Mouse (Mus musculus) forebrain, embryonic 13.5 days (tissue): ENCODE data around the gene T. TPM values are rescaled to one million over a fixed set of nuclear protein-coding genes. Genes with fewer than 3 reads are reported as not detected.
A peak's percentile ranks its signal among the peaks of the same experiment; 100 is the strongest.

Experiments used
- ATAC-seq: fragments of 200-750 bp; cut with Nextera tagmentation; 2 replicates; pipeline ENCODE4 v1.8.0; 2017
- H3K27ac ChIP-seq: fragments of 300-500 bp; sonication (generic); 2 replicates; pipeline ENCODE4 v1.5.1; 2015; ENCODE audit warnings: inconsistent platforms, mild to moderate bottlenecking, moderate library complexity
- H3K27me3 ChIP-seq: fragments of 300-500 bp; sonication (generic); 2 replicates; pipeline ENCODE4 v1.6.1; 2015; ENCODE audit warnings: mild to moderate bottlenecking, inconsistent platforms
- H3K36me3 ChIP-seq: fragments of 300-500 bp; sonication (generic); 2 replicates; pipeline ENCODE4 v1.6.1; 2015; ENCODE audit warnings: mild to moderate bottlenecking, inconsistent platforms; ENCODE audit not compliant: poor library complexity, severe bottlenecking
- H3K4me1 ChIP-seq: fragments of 300-500 bp; sonication (generic); 2 replicates; pipeline ENCODE4 v1.6.1; 2015; ENCODE audit warnings: inconsistent platforms
- H3K4me2 ChIP-seq: fragments of 300-500 bp; sonication (generic); 2 replicates; pipeline ENCODE4 v1.6.1; 2015; ENCODE audit warnings: inconsistent platforms, mild to moderate bottlenecking, moderate library complexity
- H3K4me3 ChIP-seq: fragments of 300-500 bp; sonication (generic); 2 replicates; pipeline ENCODE4 v1.5.1; 2015; ENCODE audit warnings: mild to moderate bottlenecking, inconsistent platforms
- H3K9ac ChIP-seq: fragments of 300-500 bp; sonication (generic); 2 replicates; pipeline ENCODE4 v1.6.1; 2015; ENCODE audit warnings: mild to moderate bottlenecking, inconsistent platforms
- H3K9me3 ChIP-seq: fragments of 300-500 bp; sonication (generic); replicated peaks from 2 replicates; pipeline ENCODE4 v1.6.1; 2016; ENCODE audit warnings: inconsistent platforms
- WGBS: fragments of 180-500 bp; shearing (Covaris S2); methylation state at CpG from one replicate; pipeline ENCODE4 v1.1.7; 2015; 5-methylcytosine and 5-hydroxymethylcytosine counted together
- polyA plus RNA-seq: library from polyadenylated mRNA; unstranded; fragments of >200 nt; fragmentation: Nextera tagmentation; extraction: Ambion mirVana; gene quantifications from 2 replicates; pipeline ENCODE4 v1.2.1, GENCODE M21; 2015

The T gene
- polyA plus RNA-seq, 1 experiment from 2014 or later = 0.70 TPM

DNA sequence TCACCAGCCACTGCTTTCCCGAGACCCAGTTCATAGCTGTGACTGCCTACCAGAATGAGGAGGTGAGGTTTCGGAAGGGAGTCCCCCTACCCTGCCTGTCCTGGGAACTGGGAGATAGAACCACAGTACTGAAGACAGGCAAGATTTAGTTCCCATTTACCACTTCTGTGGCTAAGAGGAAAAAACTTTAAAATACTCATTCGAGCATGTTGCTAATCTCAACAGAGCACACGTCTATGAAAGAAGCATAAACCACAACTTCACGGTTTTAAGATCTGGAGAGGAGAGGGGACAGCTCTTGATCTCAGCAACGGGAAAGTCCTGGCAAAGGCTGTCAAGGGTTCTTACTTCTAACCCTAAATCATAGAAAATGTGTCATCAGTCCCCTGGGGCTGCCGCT is 2.0 kb downstream of the T start:
- 13% methylated on average over 7 of the region's 7 CpGs for WGBS
- H3K27ac ChIP-seq = no peak overlapping the region
- H3K27me3 ChIP-seq = peaks cover 95% of the 10 kb centered on the region
- no peaks in the 10 kb centered on the region for H3K36me3 ChIP-seq
- no peak overlapping the region for H3K4me2 ChIP-seq
- H3K9me3 ChIP-seq = no peaks in the 10 kb centered on the region
- peaks cover 7% of the 10 kb centered on the region; the same call in 1 of the 2 replicates for H3K4me1 ChIP-seq
- no peak overlapping the region for H3K9ac ChIP-seq
- no peak overlapping the region for H3K4me3 ChIP-seq
- no peak for ATAC-seq

- H3K36me3 ChIP-seq = no peaks in the 10 kb centered on the region
- no peak overlapping the region for H3K4me3 ChIP-seq
- no peak overlapping the region for H3K27ac ChIP-seq
- ATAC-seq = no peak
- no peaks in the 10 kb centered on the region for H3K4me1 ChIP-seq
- no peak overlapping the region for H3K9ac ChIP-seq
- peaks cover 17% of the 10 kb centered on the region for H3K27me3 ChIP-seq
- H3K4me2 ChIP-seq = no peak overlapping the region
- WGBS = 62% methylated on average over 3 of the region's 3 CpGs
- H3K9me3 ChIP-seq = no peaks in the 10 kb centered on the region
These were observed 9.8 kb downstream of the T start for GRCm38 (mm10) chr17:8444062-8444461.

GRCm38 (mm10) chr17:8447676-8448192 is 13.5 kb downstream of the T start:
- no peaks in the 10 kb centered on the region for H3K36me3 ChIP-seq
- no peaks in the 10 kb centered on the region for H3K4me1 ChIP-seq
- H3K4me2 ChIP-seq = no peak overlapping the region
- H3K27me3 ChIP-seq = no peaks in the 10 kb centered on the region
- H3K9ac ChIP-seq = no peak overlapping the region
- no peaks in the 10 kb centered on the region for H3K9me3 ChIP-seq
- ATAC-seq = no peak
- 55% methylated on average over 9 of the region's 9 CpGs for WGBS
- no peak overlapping the region for H3K27ac ChIP-seq
- no peak overlapping the region for H3K4me3 ChIP-seq

DNA sequence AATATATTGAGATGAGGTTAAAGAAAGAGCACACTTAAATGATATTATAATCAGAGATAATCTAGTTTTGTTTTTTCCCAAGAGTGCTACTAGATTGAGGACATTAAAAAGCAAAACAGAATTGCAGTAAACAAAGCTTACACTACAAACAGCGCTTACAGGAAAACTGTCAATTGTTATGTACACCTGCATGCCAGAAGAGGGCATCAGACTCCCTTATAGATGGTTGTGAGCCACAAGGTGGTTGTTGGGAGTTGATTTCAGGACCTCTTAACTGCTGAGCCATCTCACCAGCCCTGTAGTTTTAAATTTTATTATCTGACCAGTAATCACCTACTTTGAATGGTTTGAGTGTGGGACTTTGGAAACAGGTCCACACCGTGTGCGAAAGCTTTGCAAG is 14.1 kb downstream of the T start:
- Histone ChIP-seq H3K27me3 (no peaks in the 10 kb centered on the region), H3K4me2 (no peak overlapping the region), H3K9me3 (no peaks in the 10 kb centered on the region), H3K36me3 (no peaks in the 10 kb centered on the region), H3K4me1 (no peaks in the 10 kb centered on the region), H3K27ac (no peak overlapping the region), H3K4me3 (no peak overlapping the region), H3K9ac (no peak overlapping the region)
- no peak for ATAC-seq
- WGBS = 74% methylated on average over 3 of the region's 3 CpGs

DNA sequence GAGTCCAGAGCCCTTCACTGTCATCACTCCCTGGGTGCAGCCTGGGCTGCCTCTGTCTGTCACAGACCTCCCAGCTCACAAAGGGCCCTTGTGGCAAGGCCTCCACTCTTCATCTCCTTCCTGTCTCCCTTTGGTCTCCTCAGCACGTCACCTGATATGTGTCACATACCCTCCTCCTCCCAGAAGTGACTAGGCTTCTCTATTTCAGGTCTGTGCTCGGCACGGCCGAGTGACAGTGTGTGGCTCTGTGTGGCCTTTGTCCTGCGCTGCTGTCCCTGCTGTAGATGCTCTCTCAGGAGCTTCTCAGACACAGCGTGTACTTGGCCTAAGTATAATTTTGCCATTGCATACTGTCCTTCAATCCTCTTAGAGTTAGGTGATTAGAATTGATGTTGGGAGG is 21.0 kb downstream of the T start:
- H3K36me3 ChIP-seq = no peaks in the 10 kb centered on the region
- peaks cover 9% of the 10 kb centered on the region; the same call in 1 of the 2 replicates for H3K4me1 ChIP-seq
- H3K9ac ChIP-seq = no peak overlapping the region
- WGBS = 73% methylated on average over 6 of the region's 6 CpGs
- no peaks in the 10 kb centered on the region for H3K9me3 ChIP-seq
- H3K27me3 ChIP-seq = no peaks in the 10 kb centered on the region
- H3K4me2 ChIP-seq = no peak overlapping the region
- no peak overlapping the region for H3K27ac ChIP-seq
- no peak for ATAC-seq
- no peak overlapping the region for H3K4me3 ChIP-seq

GRCm38 (mm10) chr17:8455601-8456000 is 21.4 kb downstream of the T start:
- H3K9me3 ChIP-seq = no peaks in the 10 kb centered on the region
- H3K36me3 ChIP-seq = no peaks in the 10 kb centered on the region
- WGBS = 70% methylated on average over 7 of the region's 7 CpGs
- no peak overlapping the region for H3K9ac ChIP-seq
- no peak overlapping the region for H3K4me2 ChIP-seq
- ATAC-seq = no peak
- no peaks in the 10 kb centered on the region for H3K27me3 ChIP-seq
- H3K4me3 ChIP-seq = no peak overlapping the region
- H3K4me1 ChIP-seq = peaks cover 9% of the 10 kb centered on the region; the same call in 1 of the 2 replicates
- H3K27ac ChIP-seq = no peak overlapping the region

DNA sequence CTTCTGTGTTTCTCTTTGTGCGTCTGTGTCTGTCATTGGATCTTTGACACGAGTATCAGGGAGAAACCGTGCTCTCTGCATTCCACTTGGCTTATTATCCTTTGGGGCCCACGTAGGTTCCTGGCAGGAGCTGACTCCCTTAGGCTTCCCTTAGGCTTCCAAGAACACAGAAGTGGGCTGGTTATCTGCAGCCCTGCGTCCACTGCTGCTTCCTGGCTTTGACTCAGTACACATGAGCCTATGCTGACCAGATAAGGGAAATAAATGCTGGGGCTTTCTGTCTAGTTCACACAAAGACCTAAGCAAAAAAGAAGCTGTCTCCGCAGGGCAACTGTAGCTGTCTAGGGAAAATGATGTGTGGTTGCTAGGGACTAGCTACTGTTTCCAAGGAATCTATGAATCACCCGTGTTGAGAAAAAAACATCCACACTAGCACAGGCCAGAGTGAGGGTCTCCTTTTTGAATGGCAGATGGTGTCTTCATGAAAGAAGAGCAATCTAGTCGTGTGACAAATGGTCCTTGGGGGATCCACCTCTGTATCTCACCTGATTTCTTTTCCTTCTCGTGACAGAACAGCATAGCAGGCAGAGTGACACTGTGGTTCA is 22.7 kb downstream of the T start:
- H3K27me3 ChIP-seq = 0 out of 2 replicates have a peak, but pooled peaks cover 3% of the 10 kb centered on the region
- H3K36me3 ChIP-seq = no peaks in the 10 kb centered on the region
- no peak overlapping the region for H3K4me2 ChIP-seq
- peaks cover 9% of the 10 kb centered on the region; the same call in 1 of the 2 replicates for H3K4me1 ChIP-seq
- no peaks in the 10 kb centered on the region for H3K9me3 ChIP-seq
- peak overlapping the region; percentile 40 for H3K27ac ChIP-seq
- H3K9ac ChIP-seq = no peak overlapping the region
- ATAC-seq = no peak
- H3K4me3 ChIP-seq = no peak overlapping the region
- 42% methylated on average over 9 of the region's 9 CpGs for WGBS

DNA sequence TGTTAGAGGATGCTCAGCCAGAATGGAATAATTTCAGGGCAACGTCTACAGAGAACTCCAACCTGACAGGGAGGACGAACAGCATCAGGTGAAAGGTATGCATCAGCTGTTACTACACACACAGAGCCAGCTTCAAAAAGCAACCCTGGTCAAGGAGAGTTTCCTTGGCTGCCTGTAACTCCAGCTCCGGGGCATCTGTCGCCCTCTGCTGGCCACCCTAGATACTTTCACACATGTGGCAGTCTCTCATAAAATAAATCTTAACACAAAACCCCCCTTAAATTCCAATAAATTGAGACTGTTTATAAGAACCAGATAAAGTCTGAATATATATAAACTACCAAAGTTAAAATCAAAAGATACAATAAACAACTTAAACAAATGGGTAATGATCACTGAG is 27.3 kb downstream of the T start:
- 7% methylated on average over 4 of the region's 4 CpGs for WGBS

GRCm38 (mm10) chr17:8463482-8464128 is 29.4 kb downstream of the T start:
- Histone ChIP-seq H3K4me1 (0 out of 2 replicates have a peak, but pooled peaks cover 2% of the 10 kb centered on the region), H3K4me2 (no peak overlapping the region), H3K4me3 (no peak overlapping the region), H3K36me3 (no peaks in the 10 kb centered on the region), H3K27me3 (peaks cover 18% of the 10 kb centered on the region), H3K9ac (no peak overlapping the region), H3K27ac (no peak overlapping the region), H3K9me3 (no peaks in the 10 kb centered on the region)
- 28% methylated on average over 9 of the region's 9 CpGs for WGBS
- ATAC-seq = peak; percentile 75

More for the DNA sequence above, 27.3 kb downstream of the T start:
- ATAC-seq = no peak
- Histone ChIP-seq H3K27me3 (0 out of 2 replicates have a peak, but pooled peaks cover 9% of the 10 kb centered on the region), H3K4me3 (no peak overlapping the region), H3K36me3 (no peaks in the 10 kb centered on the region), H3K4me1 (peaks cover 7% of the 10 kb centered on the region; the same call in 1 of the 2 replicates), H3K9ac (no peak overlapping the region), H3K9me3 (no peaks in the 10 kb centered on the region), H3K4me2 (no peak overlapping the region), H3K27ac (no peak overlapping the region)

DNA sequence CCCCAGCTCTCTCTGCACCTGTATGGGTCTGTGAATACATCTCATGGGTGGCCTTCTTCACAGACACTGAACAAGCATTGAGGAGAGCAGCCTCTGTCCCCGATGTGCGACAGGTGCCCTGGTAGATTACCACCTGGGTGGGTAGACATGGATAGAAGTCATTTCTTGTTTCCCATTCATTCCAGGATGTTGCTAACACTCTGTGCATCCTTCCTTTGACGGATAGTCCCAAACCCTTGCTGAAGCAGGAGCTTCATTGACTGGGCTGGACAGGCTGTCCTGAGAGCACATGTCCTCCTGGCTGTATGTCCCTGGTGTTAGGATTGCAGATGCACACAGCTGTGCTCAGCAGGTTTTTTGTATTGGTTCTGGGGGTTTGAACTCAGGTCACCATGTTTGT is 33.5 kb downstream of the T start:
- H3K9ac ChIP-seq = no peak overlapping the region
- H3K4me2 ChIP-seq = no peak overlapping the region
- no peaks in the 10 kb centered on the region for H3K9me3 ChIP-seq
- H3K27ac ChIP-seq = no peak overlapping the region
- 0 out of 2 replicates have a peak, but pooled peaks cover 2% of the 10 kb centered on the region for H3K4me1 ChIP-seq
- H3K36me3 ChIP-seq = no peaks in the 10 kb centered on the region
- peaks cover 15% of the 10 kb centered on the region for H3K27me3 ChIP-seq
- no peak overlapping the region for H3K4me3 ChIP-seq
- no peak for ATAC-seq
- WGBS = 80% methylated on average over 3 of the region's 3 CpGs

- ATAC-seq = peak; percentile 78
- Histone ChIP-seq H3K36me3 (no peaks in the 10 kb centered on the region), H3K4me3 (no peak overlapping the region), H3K9ac (peak overlapping the region; percentile 7; the same call in 1 of the 2 replicates), H3K27me3 (peaks cover 15% of the 10 kb centered on the region), H3K4me2 (peak overlapping the region; percentile 17; the same call in 1 of the 2 replicates), H3K27ac (no peak overlapping the region), H3K4me1 (0 out of 2 replicates have a peak, but pooled peaks cover 2% of the 10 kb centered on the region), H3K9me3 (no peaks in the 10 kb centered on the region)
- 17% methylated on average over 19 of the region's 19 CpGs for WGBS
These were observed 34.6 kb downstream of the T start for GRCm38 (mm10) chr17:8468716-8469344.

DNA sequence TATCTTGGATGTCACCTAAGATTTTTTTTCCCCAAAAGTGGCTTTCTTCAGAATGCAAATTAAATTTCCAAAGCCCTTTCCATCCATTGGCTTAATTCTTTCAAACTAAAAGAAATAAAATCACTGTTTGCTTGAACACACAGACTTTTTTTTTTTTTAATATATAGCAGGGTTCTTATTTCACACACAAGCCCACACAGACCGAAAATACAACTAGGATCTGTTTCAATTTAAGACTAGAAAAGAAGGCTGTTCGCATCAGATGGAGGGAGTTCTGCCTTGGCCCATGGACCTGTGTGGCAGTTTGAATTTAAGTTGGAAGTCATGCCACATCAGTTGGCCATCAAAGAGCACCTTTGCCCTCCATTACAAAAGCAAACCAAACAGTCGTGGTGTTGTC is 44.3 kb downstream of the T start:
- WGBS = 83% methylated on average over 3 of the region's 3 CpGs

More for the DNA sequence above, 44.3 kb downstream of the T start:
- Histone ChIP-seq H3K27ac (no peak overlapping the region), H3K4me1 (no peaks in the 10 kb centered on the region), H3K36me3 (no peaks in the 10 kb centered on the region), H3K9me3 (no peaks in the 10 kb centered on the region), H3K9ac (no peak overlapping the region), H3K27me3 (no peaks in the 10 kb centered on the region), H3K4me3 (no peak overlapping the region), H3K4me2 (no peak overlapping the region)
- ATAC-seq = no peak
